Mouse (Mus musculus): Measurements from ENCODE around the gene Gm21698.

The Gm21698 gene

GRCm38 (mm10) chr5:25988550-25988949, at the start of gene Gm21698:
TSS of gene Gm21698 (minus strand) at chr5:25988650.
- WGBS: no CpG with 5 or more reads among the region's 3 CpGs

GRCm38 (mm10) chr5:26022816-26023215, 34.4 kb upstream of the Gm21698 start, which contains the start of gene Gm5862:
TSS of gene Gm5862 (minus strand) at chr5:26022916.
- WGBS: no CpG with 5 or more reads among the region's 3 CpGs

- WGBS: 56% methylated on average over 7 of the region's 7 CpGs
Measured at GRCm38 (mm10) chr5:26007697-26008096, 19.2 kb upstream of the Gm21698 start.

- 21% methylated on average over 45 of the region's 45 CpGs for WGBS
Measured at GRCm38 (mm10) chr5:26006937-26007695, 18.7 kb upstream of the Gm21698 start.

GRCm38 (mm10) chr5:26004698-26005097, 16.2 kb upstream of the Gm21698 start, which contains the start of gene Gm1979:
TSS of gene Gm1979 (minus strand) at chr5:26004798.
- 95% methylated on average over 1 of the region's 2 CpGs for WGBS

- no CpG with 5 or more reads among the region's 2 CpGs for whole genome bisulfite sequencing
Measured at GRCm38 (mm10) chr5:25972563-25972962, 15.9 kb downstream of the Gm21698 start, which contains the start of gene Gm21680. TSS of gene Gm21680 (minus strand) at chr5:25972663.

GRCm38 (mm10) chr5:25957050-25957449, 31.4 kb downstream of the Gm21698 start:
- WGBS: 63% methylated on average over 17 of the region's 17 CpGs

- 43% methylated on average over 32 of the region's 32 CpGs for WGBS
Measured at GRCm38 (mm10) chr5:25956611-25957010, 31.8 kb downstream of the Gm21698 start.

GRCm38 (mm10) chr5:25954317-25954716, 34.1 kb downstream of the Gm21698 start, which contains the start of gene Gm21671:
TSS of gene Gm21671 (minus strand) at chr5:25954417.
- WGBS: 72% methylated on average over 2 of the region's 2 CpGs

- 89% methylated on average over 2 of the region's 2 CpGs for WGBS
Measured at GRCm38 (mm10) chr5:25945391-25945790, 43.1 kb downstream of the Gm21698 start.

GRCm38 (mm10) chr5:25942281-25942680, 46.2 kb downstream of the Gm21698 start, which contains the start of gene Gm21663:
TSS of gene Gm21663 (minus strand) at chr5:25942381.
- 44% methylated on average over 2 of the region's 2 CpGs for WGBS

All from cerebral cortex, adult 2 months (tissue).